Mouse (Mus musculus) R1 (cell line): ENCODE measurements at regions not wholly inside any gene's neighbourhood (a gene's known extent, or its start where the extent isn't known, plus 50 kb on each side); places are given as distances from the start of the nearest gene placed in this dataset.
"Not testable (repeated sequence)": the region's sequence is repeated elsewhere in the genome, so short reads cannot be mapped to it uniquely, and the experiment has no call there.

Experiments used
- DNase-seq: peaks from one replicate; pipeline ENCODE4 v3.0.0-alpha.2; 2018; ENCODE audit warnings: low read depth, low spot score

DNA sequence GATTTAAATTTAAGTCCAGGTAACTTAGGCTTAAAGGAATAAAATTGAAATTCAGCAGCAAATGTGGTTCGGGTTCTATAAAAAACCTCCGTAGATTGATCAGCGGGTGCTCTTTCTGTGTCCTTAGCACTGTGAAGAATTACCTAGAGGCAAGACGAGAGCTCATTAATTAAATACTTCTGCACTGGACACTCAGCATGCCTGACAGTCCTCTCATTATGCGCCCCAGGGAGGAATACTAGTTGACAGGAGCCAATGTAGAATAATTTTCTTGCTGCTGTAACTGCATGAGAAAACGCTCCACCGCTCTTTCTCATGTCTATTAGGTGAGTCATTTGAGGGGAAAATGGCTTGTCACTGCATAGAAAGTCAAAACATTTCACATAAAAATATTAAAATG is 228.1 kb downstream of the Brms1l start:
- no peak for DNase-seq

DNA sequence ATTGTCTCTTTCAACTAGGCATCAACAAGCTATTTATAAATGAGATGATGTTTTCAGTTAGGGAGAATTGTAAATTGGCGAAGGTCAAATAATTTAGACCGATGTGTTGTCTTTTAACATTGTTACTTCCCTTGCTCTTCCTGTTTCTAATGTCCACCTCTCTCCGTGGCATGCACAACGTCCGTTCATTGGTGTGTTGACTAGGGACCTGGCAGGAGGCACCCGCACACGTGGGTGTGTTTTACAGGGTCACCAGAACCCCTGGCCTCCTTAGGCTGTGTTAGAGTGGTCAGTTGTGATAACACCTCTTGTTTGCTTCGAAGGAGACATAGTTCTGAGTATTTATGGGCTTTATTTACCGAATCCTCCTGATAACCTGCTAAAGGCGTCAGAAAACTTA is 222.8 kb downstream of the Brms1l start:
- DNase-seq: no peak

DNA sequence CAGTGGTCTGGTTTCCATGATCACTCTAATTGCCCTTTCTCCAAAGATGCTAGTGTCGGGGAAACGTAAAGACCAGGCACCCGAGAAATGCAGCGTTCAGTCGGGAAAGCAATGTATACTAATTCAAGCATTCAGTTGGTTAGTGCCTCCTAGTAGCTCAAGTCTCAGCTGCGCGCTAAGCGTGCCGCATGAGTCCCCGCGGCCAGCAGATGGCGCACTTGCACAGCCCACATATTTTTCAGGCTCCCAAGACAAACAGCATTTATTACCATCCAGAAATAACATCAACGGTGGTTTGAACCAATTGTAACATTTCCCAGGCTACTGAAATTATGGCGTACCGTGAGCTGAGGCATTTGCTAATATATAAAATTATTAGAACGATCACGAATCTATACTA is 222.3 kb downstream of the Brms1l start:
- DNase-seq: peak; percentile 63

DNA sequence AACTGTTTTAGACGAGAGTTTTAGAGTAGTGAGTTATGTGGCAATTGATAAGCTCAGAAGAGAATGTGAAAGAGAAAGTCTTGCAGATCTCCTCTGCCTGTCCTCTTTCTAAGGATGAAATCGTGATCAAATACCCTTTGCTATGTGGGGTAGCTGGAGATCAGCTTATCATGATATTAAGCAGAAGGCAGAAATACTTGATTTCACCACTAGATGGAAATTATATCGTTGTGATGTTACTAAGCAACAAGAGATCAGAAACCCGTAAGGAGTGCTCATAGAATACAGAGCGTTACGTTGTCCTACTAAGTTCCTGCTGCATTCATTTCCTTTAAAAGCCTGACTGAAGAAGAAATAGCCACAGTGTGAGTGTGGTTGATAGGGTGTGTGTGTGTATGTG is 219.3 kb downstream of the Brms1l start:
- peak; percentile 16 for DNase-seq

DNA sequence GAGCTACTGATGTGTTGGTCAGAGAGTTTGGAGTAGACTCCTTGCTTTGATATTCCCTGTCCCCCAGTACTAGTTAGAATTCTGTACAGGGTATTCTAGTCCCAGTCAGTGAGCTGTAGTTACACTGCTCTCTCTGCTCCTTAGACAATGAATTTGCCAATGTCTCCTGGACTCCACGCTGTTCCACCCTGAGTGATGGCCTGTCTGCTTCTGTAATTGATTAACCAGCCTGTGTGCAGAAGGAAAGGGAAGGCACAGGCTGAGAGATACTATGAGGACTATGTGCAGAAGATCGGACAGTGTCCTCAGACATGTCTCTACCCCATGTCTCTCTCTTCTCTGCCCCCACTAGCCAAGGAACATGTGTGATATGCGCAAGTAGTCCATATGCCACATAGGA is 209.9 kb downstream of the Brms1l start:
- no peak for DNase-seq

DNA sequence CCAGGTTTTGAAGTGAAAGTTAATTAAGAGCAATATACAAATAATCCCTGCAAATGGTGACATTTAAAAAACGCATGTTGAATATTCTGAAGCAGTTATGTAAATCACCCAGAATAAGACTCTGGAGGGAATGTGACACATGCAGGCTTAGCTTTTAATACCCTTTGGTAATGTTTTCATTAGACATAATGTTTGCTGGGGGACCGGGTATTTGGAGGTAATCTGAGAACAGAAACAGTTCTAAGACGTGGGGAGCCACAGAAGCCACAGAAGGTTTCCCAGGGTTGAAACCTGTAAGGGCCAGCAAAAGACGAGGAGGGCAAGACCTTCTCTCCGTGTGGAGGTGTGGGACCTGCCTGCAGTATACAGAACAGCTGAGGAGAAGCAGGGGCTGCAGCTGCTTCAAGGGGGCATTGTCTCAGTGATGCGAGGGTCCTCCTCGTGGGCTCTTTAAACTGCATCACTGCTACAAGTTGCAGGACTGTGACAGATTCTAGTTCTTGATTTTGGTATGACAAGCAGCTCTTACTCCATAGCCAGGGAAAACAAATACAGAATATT is 184.9 kb downstream of the Brms1l start:
- DNase-seq: no peak

DNA sequence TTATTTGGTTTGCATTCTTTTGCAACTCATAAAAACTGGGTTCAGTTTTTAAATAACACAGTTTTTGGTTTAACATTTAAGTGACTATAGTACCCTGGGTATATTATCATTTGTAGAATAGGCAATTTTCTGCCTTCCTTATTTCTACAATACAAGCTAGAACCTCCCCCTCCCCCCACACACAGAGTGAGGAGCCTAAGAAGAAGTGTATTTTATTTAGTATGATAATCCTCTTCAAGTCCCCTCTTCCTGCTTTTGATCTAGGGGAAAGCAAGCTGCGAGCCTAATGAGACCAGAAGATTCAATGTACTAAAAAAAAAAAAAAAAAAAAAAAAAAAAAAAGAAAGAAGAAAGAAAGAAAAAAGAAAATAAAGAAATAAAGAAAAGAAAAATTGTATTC is 184.4 kb downstream of the Brms1l start:
- no peak for DNase-seq

DNA sequence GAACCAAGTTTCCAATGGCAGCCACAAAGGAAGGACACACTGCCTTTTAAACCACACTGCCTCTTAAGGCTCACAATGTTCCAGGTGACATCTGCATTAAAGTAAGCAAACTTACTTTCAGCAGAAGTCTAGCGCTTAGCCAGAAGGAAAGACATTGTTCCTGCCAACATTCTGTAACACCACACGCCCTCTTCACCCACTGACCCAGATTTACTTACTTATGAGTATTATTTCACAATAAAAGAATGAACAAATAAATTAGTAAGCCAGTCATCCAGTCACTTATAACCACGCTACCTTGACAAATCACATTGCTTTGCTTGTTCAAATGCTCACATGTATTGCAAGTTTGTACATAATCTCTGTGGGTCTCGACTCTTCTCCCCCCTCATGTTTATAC is 173.9 kb downstream of the Brms1l start:
- no peak for DNase-seq

DNA sequence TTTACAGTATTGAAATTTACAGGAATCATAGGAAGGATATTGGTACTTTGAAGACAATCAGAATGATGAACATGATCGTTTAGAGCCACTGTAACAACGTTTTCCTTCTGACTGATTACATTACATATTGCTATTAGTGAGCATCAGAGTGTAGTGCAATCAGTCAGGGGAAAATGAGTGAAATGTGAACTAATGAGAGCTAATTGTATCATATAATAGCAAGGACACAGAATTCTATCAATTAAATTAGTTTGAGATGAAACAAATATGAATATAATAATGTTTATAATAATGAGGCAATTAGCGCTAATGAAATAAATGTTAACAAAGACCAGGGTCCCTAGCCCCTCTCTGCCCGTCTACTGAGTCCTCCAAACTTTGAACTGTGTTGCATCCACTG is 169.7 kb downstream of the Brms1l start:
- no peak for DNase-seq

DNA sequence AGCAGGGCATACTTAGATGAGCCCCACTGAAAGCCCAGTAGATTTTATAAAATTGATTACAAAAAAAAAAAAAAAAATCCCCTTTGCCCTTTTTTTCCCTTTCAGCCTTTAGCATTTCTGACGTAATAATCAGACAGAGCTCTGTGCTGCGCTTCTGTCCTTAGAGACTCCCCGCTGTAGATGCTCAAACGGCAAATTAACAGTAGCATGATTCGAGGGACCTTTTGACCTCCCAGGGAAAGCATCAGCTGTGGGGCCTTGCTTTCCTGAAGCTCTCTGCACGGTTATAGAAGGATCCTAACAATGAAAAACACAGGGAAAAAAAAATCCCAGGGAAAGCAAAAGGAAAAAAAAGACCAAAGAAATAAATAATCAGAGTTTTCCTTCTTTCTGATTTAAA is 169.2 kb downstream of the Brms1l start:
- DNase-seq: no peak

DNA sequence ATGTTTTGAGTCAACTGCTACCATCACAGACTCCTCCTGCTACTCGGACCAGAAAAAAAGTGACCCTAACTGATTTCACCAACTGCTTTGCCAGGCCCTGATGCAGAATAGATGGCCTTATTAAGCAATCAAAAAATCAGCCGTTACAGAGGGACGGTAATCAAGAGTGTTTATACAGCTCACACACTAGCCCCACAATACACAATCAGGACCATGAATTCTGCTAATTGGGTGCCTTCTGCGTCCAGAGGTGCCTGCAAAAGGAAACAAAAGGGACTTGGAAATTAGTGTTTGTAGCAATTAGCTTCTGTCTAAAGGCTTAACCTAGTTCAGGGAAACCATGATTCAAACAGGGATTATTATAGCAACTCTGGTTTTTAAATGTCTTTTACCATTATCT is 168.4 kb downstream of the Brms1l start:
- DNase-seq: no peak

DNA sequence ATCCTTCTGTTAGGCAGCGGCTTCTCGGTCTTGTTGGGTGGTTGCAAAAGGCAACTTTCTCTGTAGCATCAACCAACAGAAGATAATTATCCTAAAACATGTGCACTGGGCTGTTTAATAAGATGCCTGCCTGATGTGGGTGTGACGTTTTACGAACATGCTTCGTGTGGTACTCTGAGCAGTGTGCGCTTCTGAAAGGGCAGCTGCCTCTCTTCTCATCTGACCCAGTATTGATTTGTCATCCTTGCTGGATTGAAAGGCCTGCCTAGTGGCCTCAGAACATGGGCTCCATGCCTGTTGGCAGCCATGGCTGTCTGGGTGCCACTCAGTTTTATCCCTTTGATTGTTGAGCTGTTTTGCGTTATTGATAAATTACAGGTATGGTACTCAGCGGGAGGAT is 167.4 kb downstream of the Brms1l start:
- no peak for DNase-seq

DNA sequence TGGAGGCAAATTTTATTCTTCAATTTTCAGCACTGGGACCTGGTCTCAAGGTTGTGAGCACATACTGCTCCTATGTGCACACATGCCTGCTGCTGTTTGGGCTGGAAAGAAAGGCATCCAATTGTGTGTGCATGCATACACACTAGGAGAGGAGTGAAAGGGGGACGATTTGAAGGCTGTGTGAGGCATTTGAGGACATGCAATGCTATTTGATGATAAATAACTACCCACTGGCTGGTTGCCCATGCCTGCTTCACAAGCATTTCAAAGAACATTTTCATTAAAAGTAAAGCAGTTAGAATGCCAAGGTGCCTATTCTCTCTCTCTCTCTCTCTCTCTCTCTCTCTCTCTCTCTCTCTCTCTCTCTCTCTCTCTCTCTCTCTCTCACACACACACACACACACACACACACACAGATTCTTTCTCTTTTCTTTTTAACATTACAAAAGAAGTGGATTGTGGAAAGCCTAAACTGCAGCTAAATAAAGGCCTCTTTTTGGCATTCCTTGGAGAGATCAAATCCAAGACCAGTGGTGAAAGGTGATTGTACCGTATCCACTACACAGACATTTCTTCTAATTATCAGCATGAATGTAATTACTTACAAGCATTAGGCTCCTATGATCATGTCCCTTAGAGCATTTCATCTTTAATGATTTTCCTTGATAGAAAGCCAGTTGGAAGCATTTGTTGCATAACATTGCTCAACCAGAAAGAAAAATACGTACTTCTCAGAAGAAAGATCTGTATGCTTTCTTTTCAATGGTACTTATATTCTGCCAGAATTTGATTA is 160.7 kb downstream of the Brms1l start:
- DNase-seq: no peak

DNA sequence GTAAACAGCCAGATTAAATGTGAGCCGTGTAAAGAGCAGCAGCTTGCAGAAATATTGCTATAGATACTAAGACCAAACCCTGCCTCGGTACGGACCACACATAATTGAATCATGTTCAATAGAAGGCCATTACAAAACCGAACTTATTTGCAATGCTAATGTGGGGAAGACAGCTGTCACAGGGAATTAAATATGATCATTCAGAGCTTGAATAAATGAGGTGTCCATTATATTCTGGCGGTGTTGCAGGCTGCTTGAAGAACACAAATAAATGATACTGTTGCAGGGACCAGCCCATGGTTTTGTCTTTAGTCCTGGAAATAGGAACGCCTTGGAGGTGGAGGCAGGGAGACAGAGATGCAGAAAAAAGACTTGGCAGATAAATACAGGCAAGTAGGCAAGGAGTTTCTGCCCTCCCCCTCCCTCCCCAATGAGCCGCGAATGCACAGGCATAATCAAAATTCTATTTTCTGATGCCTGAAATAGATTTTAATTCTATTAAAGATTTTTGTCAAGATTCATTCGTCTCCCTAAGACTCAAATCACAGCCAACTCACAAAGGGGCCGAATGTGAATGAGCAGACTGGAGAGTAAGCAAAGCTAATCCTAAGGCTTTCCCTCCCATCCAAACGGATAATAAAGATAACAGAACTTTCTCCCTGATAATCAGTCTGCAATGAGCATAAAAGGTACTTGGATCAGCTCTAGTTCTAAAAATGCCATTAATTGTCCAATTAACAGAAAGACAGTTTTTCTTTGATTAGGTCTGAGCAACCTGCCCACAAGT is 147.6 kb downstream of the Brms1l start:
- no peak for DNase-seq

DNA sequence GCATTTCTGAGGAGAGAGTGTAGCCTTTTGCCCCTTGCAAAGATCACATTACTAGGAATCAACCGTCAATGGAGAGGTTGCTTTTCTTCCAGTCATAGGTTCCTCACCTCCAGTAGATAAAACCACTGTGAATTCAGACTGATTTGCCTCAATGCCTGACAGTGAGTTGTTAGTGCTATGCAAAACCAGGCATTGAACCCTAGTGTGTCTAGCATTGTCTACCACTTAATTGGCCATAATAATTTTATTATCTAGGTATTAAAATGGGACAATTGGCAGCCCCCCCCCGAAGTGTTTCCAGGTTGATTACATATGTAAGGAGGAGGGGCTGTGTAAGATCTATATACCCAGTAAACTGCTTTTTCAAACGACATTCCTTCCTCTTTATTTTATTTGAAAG is 147.0 kb downstream of the Brms1l start:
- no peak for DNase-seq

DNA sequence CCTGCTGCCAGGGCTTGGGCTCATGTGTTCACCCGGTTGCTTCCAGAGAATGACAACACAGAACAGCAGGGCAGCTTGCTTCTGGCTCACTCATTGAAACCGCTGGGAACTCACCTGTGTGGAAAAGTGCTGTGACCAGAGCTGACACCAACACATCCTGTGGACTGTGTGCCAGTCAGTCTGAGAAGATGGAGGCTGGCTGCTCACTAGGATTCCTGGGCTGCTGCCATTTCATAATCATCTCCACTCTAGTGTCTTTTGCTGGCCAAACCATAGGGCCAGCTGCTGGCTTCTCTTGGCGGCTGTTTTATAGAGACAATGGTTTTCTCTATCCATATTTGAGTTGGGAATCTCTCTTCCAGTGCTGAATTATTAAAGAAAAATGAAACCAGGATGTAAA is 138.1 kb downstream of the Brms1l start:
- no peak for DNase-seq

DNA sequence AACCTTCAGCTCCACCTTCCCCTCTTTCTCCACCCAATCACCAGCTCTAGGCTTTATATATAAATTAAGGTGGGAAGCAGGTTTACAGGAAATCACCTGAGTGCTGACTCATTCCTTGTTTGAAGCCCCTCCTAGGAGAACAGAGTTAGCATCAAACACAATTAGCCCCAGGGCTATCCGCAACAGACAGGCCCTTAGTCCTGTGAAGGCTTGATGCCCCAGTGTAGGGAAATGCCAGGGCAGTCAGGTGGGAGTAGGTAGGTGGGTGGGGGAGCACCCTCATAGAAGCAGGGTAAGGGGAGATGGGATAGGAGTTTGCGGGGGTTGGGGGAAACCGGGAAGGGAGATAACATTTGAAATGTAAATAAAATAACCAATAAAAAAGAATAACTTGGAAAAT is 123.2 kb downstream of the Brms1l start:
- not testable (repeated sequence) for DNase-seq

DNA sequence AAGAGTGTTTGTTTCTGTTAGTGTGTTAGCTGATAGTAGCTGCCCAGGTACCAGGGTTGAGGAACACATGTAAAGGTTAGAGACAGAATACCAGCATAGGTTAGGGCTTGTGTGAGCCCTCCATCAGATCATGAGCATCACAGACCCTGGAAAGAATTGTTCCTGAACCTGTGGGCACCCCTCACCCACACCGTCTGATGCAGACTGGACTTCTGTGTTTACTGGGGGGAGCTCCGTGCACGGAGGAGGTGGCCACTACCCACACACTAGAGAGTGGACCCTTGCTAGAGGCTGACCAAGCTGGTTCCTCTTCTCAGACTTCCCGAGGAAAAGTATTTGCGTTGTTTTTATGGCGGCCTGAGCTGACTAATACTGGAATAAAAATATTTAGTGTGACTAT is 104.4 kb downstream of the Brms1l start:
- DNase-seq: no peak

DNA sequence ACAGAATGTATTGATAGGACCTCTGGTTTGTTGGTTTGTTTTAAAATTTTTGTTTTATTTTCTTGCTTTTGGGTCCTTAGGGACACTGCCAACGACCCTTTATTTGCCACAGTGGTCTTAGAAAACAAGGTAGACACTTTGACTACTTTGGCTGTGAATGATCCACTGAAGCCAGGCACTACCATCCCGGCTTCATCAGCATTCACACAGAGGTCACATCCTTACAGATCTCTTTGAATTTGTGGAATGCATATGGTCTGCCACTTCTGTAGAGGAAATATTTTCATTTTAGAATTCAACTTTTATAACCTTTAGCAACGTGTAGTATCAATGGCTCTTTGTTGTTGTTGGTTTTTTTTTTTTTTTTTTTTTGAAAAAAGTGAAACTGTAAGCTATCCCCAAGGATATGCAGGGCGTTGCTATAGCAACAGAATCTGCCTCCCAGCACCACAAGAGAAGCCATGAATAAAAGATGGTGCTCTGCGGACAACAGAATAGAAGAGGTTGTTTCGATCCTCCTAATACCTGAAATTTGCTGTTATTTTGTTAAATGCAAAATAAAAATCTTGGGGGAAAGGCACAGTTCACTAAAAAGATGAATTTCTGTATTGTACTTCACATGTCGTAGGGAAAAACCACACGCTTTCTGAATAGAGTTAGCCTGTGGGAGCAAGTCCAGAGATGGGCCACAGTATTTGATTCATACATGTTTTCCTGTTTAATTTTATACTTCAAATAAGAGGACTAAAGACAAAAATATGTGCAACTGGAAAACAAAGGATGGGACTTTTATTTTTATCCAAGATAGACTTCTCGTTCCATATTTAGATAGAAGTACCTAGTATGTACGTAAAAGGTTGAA is 103.4 kb downstream of the Brms1l start:
- peak; percentile 39 for DNase-seq

DNA sequence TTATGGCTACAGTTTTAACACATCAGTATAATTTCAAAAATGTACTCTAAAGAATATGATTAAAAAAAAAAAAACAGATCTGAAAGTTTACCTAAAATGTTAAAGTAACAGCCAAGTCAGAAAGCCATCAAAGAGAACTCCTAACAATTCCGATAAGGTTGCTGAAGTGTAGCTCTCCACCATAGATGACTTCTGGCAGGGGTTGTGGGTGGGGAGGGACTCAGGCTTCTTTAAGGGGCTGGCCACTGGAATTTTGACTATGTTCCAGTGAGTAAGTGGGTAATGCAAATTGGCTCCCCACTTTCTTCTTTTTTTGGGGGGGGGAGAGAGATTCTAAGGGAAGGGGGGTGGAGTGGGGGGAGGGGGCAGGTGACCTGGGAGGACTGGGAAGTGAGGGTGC is 98.0 kb downstream of the Brms1l start:
- no peak for DNase-seq

DNA sequence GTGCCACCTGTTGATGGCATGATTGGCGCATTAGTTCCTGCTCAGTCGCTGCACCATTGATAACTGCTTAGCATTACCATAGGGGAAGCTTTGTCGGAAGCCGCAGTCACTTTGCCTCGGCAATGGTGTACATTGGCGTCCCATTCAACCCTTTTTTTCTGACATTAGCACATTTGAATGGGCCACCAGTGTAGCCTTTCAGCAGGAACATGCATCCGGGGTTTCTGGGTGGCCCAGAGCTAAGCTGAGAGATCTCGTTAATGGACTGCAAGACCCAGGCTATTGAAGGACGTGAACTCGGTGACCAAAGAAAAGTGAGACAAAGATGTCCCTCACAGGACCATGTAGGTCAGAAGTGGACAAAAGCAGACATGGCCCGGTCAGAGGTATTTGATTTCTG is 97.3 kb downstream of the Brms1l start:
- peak; percentile 30 for DNase-seq

DNA sequence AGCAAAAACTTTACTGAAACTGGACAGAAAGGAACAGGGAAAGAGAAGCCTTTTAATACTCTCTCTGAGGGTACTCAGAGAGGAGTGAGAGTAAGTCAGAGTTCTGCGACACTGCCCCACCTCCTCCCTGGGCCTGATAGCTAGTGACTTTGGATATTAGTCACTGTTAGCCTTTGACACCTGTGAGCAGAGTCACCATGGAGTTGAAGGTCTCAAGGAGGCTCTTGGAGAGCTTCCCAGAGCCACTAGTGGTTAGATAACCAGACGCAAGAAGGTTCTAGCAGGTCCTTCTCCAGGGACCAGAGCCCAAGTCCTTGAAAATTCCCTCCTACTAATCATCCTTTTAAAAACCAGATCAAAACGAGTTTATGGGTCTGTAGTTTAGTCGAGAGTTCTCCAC is 94.3 kb downstream of the Brms1l start:
- no peak for DNase-seq
